Mouse (Mus musculus) lung, adult 2 months (tissue): ENCODE results near the gene Arhgef2.

ENCODE experiments used
- CTCF ChIP-seq: fragments of 200-500 bp; IDR thresholded peaks from 2 replicates; pipeline ENCODE4 v1.5.1; 2011; ENCODE audit warnings: mild to moderate bottlenecking, low read length, control low read depth; ENCODE audit not compliant: insufficient read depth
- POLR2A ChIP-seq: fragments of 200-500 bp; IDR thresholded peaks from 2 replicates; pipeline ENCODE4 v1.6.1; 2011; ENCODE audit warnings: low read depth, mild to moderate bottlenecking, control low read depth, low read length, borderline replicate concordance; ENCODE audit errors: extremely low read depth

GRCm38 (mm10) chr3:88592942-88593576, 12.7 kb upstream of the Arhgef2 start:
- no peak for TF ChIP-seq CTCF
- TF ChIP-seq POLR2A = 0 out of 2 replicates have a peak, but pooled peaks have one; percentile 1
